Comparison of ENCODE assay signal across 17 mouse cellular contexts in the genomic region with DNA sequence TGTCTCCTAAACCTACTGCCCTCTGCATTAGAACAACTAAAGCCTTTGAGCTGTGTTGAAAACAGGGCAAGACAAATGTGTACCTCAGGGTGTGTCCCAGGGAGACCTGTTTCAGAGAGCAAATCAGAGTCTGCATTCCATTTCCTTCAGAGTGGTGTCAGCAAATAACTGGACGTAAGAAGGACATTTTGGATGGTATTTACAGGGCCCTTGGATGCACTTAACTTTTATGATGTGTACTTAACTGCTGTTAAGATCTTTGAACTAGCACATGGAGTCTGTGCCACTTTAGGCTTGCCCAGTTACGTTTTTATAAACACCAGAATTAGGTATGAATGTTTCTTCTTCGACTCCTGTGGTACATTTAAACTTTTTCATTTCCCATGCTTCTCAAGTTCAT.
DNase-seq lines count a peak whose midpoint lies in the region; ATAC-seq lines count a peak whose summit lies in the region.
"Had no signal": no experiment of that assay in that cellular context is flagged by ENCODE, and none has a peak within 500 bp of the region (broad histone marks: within the 10 kb centered on the region; RNA-seq: fewer than 3 reads in every experiment).

No protein-coding gene starts in this region.

- H3K4me1 ChIP-seq in lung, embryonic 16.5 days (replicated peaks; ENCODE audit: control insufficient read depth, insufficient read depth, low read length) = 0 out of 2 replicates have a peak, but pooled peaks cover 3% of the 10 kb centered on the region
- no peaks in the 10 kb centered on the region for H3K4me1 ChIP-seq in neural tube, embryonic 15.5 days
- H3K4me1 ChIP-seq: embryonic facial prominence, embryonic 10.5 days; forebrain, embryonic 13.5 days; heart, embryonic 12.5 days; hindbrain, embryonic 10.5 days had no signal

- H3K9me3 ChIP-seq in lung, embryonic 16.5 days (ENCODE audit: control insufficient read depth, low read length) = no peaks in the 10 kb centered on the region
- no peaks in the 10 kb centered on the region for H3K9me3 ChIP-seq in neural tube, embryonic 15.5 days (replicated peaks)
- H3K9me3 ChIP-seq: embryonic facial prominence, embryonic 10.5 days; forebrain, embryonic 13.5 days; heart, embryonic 12.5 days; hindbrain, embryonic 10.5 days had no signal

- ATAC-seq in lung, embryonic 16.5 days (ENCODE audit: low read depth) = peak; percentile 59; the same call in 1 of the 2 replicates
- no peak for ATAC-seq in neural tube, embryonic 15.5 days (ENCODE audit: low FRiP score)
- ATAC-seq: forebrain, embryonic 13.5 days; forebrain, postnatal 0 days had no signal

- H3K4me3 ChIP-seq in lung, embryonic 16.5 days (ENCODE audit: low read length) = no peak overlapping the region
- no peak overlapping the region for H3K4me3 ChIP-seq in neural tube, embryonic 15.5 days (replicated peaks)
- H3K4me3 ChIP-seq: embryonic facial prominence, embryonic 10.5 days; forebrain, embryonic 13.5 days; gastrocnemius, adult 2 months; heart, embryonic 12.5 days; hindbrain, embryonic 10.5 days had no signal

- no peaks in the 10 kb centered on the region for H3K36me3 ChIP-seq in lung, embryonic 16.5 days (ENCODE audit: control insufficient read depth, insufficient read depth, low read length)
- no peaks in the 10 kb centered on the region for H3K36me3 ChIP-seq in neural tube, embryonic 15.5 days
- H3K36me3 ChIP-seq: embryonic facial prominence, embryonic 10.5 days; heart, embryonic 12.5 days; hindbrain, embryonic 10.5 days had no signal

- DNase-seq in lung, postnatal 14 days = no peak
- peak; percentile 24 for DNase-seq in hindlimb bud, embryonic 11.5 days (ENCODE audit: extremely low spot score, low read depth, low spot score)
- peak; percentile 42 for DNase-seq in large intestine, adult 2 months (ENCODE audit: low read depth, low spot score)
- DNase-seq in left cerebral cortex, adult 18-20 months (ENCODE audit: low spot score in 2 of 2) = no peak
- DNase-seq: adrenal gland, adult 2 months; adrenal gland, postnatal 36 days; cerebellum, adult 2 months; cerebellum, postnatal 10 days; forebrain, postnatal 0 days; gastrocnemius, adult 2 months; gastrocnemius, postnatal 25 days had no signal

- H3K27ac ChIP-seq in lung, embryonic 16.5 days (ENCODE audit: low read length) = no peak overlapping the region
- H3K27ac ChIP-seq in neural tube, embryonic 15.5 days (replicated peaks) = no peak overlapping the region
- H3K27ac ChIP-seq: embryonic facial prominence, embryonic 10.5 days; forebrain, embryonic 13.5 days; gastrocnemius, adult 2 months; hindbrain, embryonic 10.5 days had no signal

- WGBS in lung, embryonic 16.5 days = 41% methylated on average over 3 of the region's 3 CpGs
- WGBS in large intestine, adult 2 months = 19% methylated on average over 3 of the region's 3 CpGs
- 42% methylated on average over 3 of the region's 3 CpGs for WGBS in neural tube, embryonic 15.5 days

- H3K4me2 ChIP-seq in lung, embryonic 16.5 days (ENCODE audit: low read depth, low read length) = no peak overlapping the region; the same call in 1 of the 2 replicates
- H3K4me2 ChIP-seq in neural tube, embryonic 15.5 days = no peak overlapping the region
- H3K4me2 ChIP-seq: forebrain, embryonic 13.5 days; heart, embryonic 12.5 days had no signal

- H3K27me3 ChIP-seq in lung, embryonic 16.5 days (ENCODE audit: control insufficient read depth, insufficient read depth, low read depth, low read length) = peaks cover 6% of the 10 kb centered on the region
- H3K27me3 ChIP-seq in neural tube, embryonic 15.5 days (replicated peaks) = no peaks in the 10 kb centered on the region
- H3K27me3 ChIP-seq: forebrain, embryonic 13.5 days; heart, embryonic 12.5 days had no signal

- H3K9ac ChIP-seq in lung, embryonic 16.5 days (ENCODE audit: low read length) = no peak overlapping the region
- no peak overlapping the region for H3K9ac ChIP-seq in neural tube, embryonic 15.5 days (replicated peaks)
- H3K9ac ChIP-seq: forebrain, embryonic 13.5 days; forebrain, postnatal 0 days; heart, embryonic 12.5 days had no signal

Comparison
In these comparisons a context has a peak if more than half of its experiments do, and no peak if none do; other contexts are left out.
1. DNase-seq: peak in hindlimb bud, embryonic 11.5 days (single experiment) and large intestine, adult 2 months (single experiment); none in lung, postnatal 14 days (single experiment) and left cerebral cortex, adult 18-20 months (0 of 2).